Mouse (Mus musculus): ENCODE measurements around the gene Xpr1. TPM values are rescaled to one million over a fixed set of nuclear protein-coding genes. Genes with fewer than 3 reads are reported as not detected.

Xpr1 gene
- total RNA-seq (2014; fragmentation: Nextera tagmentation) (176 and 193 TPM in 2 replicates), total RNA-seq (2017) (37.0 and 43.4 TPM in 2 replicates), polyA plus RNA-seq (2012) (9.0 and 11.5 TPM in 2 replicates)

- Histone ChIP-seq H3K27me3 (ENCODE audit: insufficient read depth, low read length) (no peaks in the 10 kb centered on the region), H3K4me1 (ENCODE audit: insufficient read depth, low read depth, low read length) (peaks cover 32% of the 10 kb centered on the region), H3K36me3 (replicated peaks) (no peaks in the 10 kb centered on the region), H3K4me3 (ENCODE audit: low read depth, low read length) (peak within 1 kb of the TSS; percentile 97), H3K9me3 (replicated peaks) (no peaks in the 10 kb centered on the region)
- ATAC-seq (ENCODE audit: extremely low read depth, insufficient number of reproducible peaks, low FRiP score, poor library complexity, severe bottlenecking) (peak; percentile 87), DNase-seq (ENCODE audit: low spot score) (peak; percentile 76)
- TF ChIP-seq GATA1 (IDR thresholded peaks at IDR 0.05; ENCODE audit: borderline replicate concordance, low read length): no peak
- TF ChIP-seq GATA2 (IDR thresholded peaks at IDR 0.05; ENCODE audit: borderline replicate concordance, low read depth, low read length): no peak
- TF ChIP-seq TAL1 (conservative IDR thresholded peaks at IDR 0.05; ENCODE audit: low read depth, low read length): no peak
- no peak for TF ChIP-seq POLR2AphosphoS5 (IDR thresholded peaks at IDR 0.05; ENCODE audit: insufficient replicate concordance, low read depth, low read length)
- TF ChIP-seq CTCF (IDR thresholded peaks at IDR 0.05; ENCODE audit: low read depth, low read length): no peak
Observed at GRCm38 (mm10) chr1:155416701-155417677, at the start of gene Xpr1. Gene Xpr1, minus strand, starts transcription at chr1:155417415.

- Histone ChIP-seq H3K27me3 (ENCODE audit: insufficient read depth, low read length) (peaks cover 7% of the 10 kb centered on the region; the same call in 1 of the 2 replicates), H3K9me3 (replicated peaks) (no peaks in the 10 kb centered on the region), H3K4me1 (ENCODE audit: insufficient read depth, low read depth, low read length) (no peaks in the 10 kb centered on the region), H3K4me3 (ENCODE audit: low read depth, low read length) (no peak overlapping the region), H3K36me3 (replicated peaks) (no peaks in the 10 kb centered on the region)
- no peak for ATAC-seq (ENCODE audit: extremely low read depth, insufficient number of reproducible peaks, low FRiP score, poor library complexity, severe bottlenecking)
- TF ChIP-seq GATA2 (IDR thresholded peaks at IDR 0.05; ENCODE audit: borderline replicate concordance, low read depth, low read length): no peak
- no peak for TF ChIP-seq GATA1 (IDR thresholded peaks at IDR 0.05; ENCODE audit: borderline replicate concordance, low read length)
- TF ChIP-seq TAL1 (conservative IDR thresholded peaks at IDR 0.05; ENCODE audit: low read depth, low read length): no peak
- no peak for TF ChIP-seq POLR2AphosphoS5 (IDR thresholded peaks at IDR 0.05; ENCODE audit: insufficient replicate concordance, low read depth, low read length)
- no peak for TF ChIP-seq CTCF (IDR thresholded peaks at IDR 0.05; ENCODE audit: low read depth, low read length)
- no peak for DNase-seq (ENCODE audit: low spot score)
Observed at GRCm38 (mm10) chr1:155463442-155463841, 46.2 kb upstream of the Xpr1 start.

GRCm38 (mm10) chr1:155462582-155462981 lies 45.4 kb upstream of the Xpr1 start:
- TF ChIP-seq GATA1 (IDR thresholded peaks at IDR 0.05; ENCODE audit: borderline replicate concordance, low read length) (no peak), CTCF (IDR thresholded peaks at IDR 0.05; ENCODE audit: low read depth, low read length) (no peak), POLR2AphosphoS5 (IDR thresholded peaks at IDR 0.05; ENCODE audit: insufficient replicate concordance, low read depth, low read length) (no peak), GATA2 (IDR thresholded peaks at IDR 0.05; ENCODE audit: borderline replicate concordance, low read depth, low read length) (no peak)
- no peak for ATAC-seq (ENCODE audit: extremely low read depth, insufficient number of reproducible peaks, low FRiP score, poor library complexity, severe bottlenecking)
- H3K4me1 ChIP-seq (ENCODE audit: insufficient read depth, low read depth, low read length): no peaks in the 10 kb centered on the region

DNA sequence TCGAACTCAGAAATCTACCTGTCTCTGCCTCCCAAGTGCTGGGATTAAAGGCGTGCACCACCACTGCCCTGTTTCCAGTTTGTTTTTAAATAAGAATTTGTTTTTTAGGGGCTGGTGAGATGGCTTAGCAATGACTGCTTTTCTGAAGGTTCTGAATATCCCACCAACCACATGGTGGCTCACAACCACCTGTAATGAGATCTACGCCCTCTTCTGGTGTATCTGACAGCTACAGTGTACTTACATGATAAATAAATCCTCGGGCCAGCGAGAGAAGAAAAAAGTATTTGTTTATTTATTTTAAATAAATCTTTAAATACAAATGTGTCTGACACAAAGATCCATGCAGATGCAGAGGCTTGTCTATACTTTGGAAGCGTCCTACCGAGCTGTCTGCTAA lies 40.3 kb upstream of the Xpr1 start:
- Histone ChIP-seq H3K36me3 (replicated peaks) (no peaks in the 10 kb centered on the region), H3K9me3 (replicated peaks) (no peaks in the 10 kb centered on the region), H3K4me3 (ENCODE audit: low read depth, low read length) (no peak overlapping the region), H3K4me1 (ENCODE audit: insufficient read depth, low read depth, low read length) (peaks cover 9% of the 10 kb centered on the region), H3K27me3 (ENCODE audit: insufficient read depth, low read length) (peaks cover 1% of the 10 kb centered on the region; the same call in 1 of the 2 replicates)
- no peak for DNase-seq (ENCODE audit: low spot score)
- no peak for ATAC-seq (ENCODE audit: extremely low read depth, insufficient number of reproducible peaks, low FRiP score, poor library complexity, severe bottlenecking)
- no peak for TF ChIP-seq GATA2 (IDR thresholded peaks at IDR 0.05; ENCODE audit: borderline replicate concordance, low read depth, low read length)
- no peak for TF ChIP-seq GATA1 (IDR thresholded peaks at IDR 0.05; ENCODE audit: borderline replicate concordance, low read length)
- no peak for TF ChIP-seq CTCF (IDR thresholded peaks at IDR 0.05; ENCODE audit: low read depth, low read length)
- no peak for TF ChIP-seq POLR2AphosphoS5 (IDR thresholded peaks at IDR 0.05; ENCODE audit: insufficient replicate concordance, low read depth, low read length)
- no peak for TF ChIP-seq TAL1 (conservative IDR thresholded peaks at IDR 0.05; ENCODE audit: low read depth, low read length)

More at GRCm38 (mm10) chr1:155462582-155462981, 45.4 kb upstream of the Xpr1 start:
- Histone ChIP-seq H3K4me3 (ENCODE audit: low read depth, low read length) (no peak overlapping the region), H3K9me3 (replicated peaks) (no peaks in the 10 kb centered on the region), H3K27me3 (ENCODE audit: insufficient read depth, low read length) (peaks cover 7% of the 10 kb centered on the region; the same call in 1 of the 2 replicates), H3K36me3 (replicated peaks) (no peaks in the 10 kb centered on the region)
- DNase-seq (ENCODE audit: low spot score): no peak

DNA sequence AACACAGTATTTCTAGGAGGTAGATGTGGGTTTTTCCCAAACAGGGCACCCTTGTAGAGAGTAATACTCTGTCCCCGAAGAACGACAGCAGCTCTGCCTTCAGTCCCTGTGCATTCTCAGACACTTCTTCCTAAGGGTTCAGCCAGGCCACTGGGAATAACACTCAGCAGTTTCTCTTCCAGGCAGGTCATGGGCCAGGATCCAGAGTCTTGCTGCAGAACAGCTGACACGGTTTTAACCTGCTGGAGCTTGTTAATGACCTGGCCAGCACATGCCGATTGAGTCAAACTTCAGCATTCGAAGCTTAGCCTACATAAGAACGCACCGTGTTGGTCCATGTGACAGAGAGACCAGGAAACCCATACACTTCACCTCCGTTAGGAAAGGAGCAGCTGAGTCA lies 36.0 kb upstream of the Xpr1 start:
- Histone ChIP-seq H3K9me3 (replicated peaks) (no peaks in the 10 kb centered on the region), H3K27me3 (ENCODE audit: insufficient read depth, low read length) (peaks cover 4% of the 10 kb centered on the region; the same call in 1 of the 2 replicates), H3K4me1 (ENCODE audit: insufficient read depth, low read depth, low read length) (peaks cover 11% of the 10 kb centered on the region), H3K36me3 (replicated peaks) (no peaks in the 10 kb centered on the region), H3K4me3 (ENCODE audit: low read depth, low read length) (no peak overlapping the region)
- no peak for ATAC-seq (ENCODE audit: extremely low read depth, insufficient number of reproducible peaks, low FRiP score, poor library complexity, severe bottlenecking)
- TF ChIP-seq GATA1 (IDR thresholded peaks at IDR 0.05; ENCODE audit: borderline replicate concordance, low read length) (no peak), CTCF (IDR thresholded peaks at IDR 0.05; ENCODE audit: low read depth, low read length) (no peak), POLR2AphosphoS5 (IDR thresholded peaks at IDR 0.05; ENCODE audit: insufficient replicate concordance, low read depth, low read length) (no peak), GATA2 (IDR thresholded peaks at IDR 0.05; ENCODE audit: borderline replicate concordance, low read depth, low read length) (no peak), TAL1 (conservative IDR thresholded peaks at IDR 0.05; ENCODE audit: low read depth, low read length) (no peak)
- DNase-seq (ENCODE audit: low spot score): no peak

- H3K9me3 ChIP-seq (replicated peaks): no peaks in the 10 kb centered on the region
- no peak for DNase-seq (ENCODE audit: low spot score)
- no peak overlapping the region for H3K4me3 ChIP-seq (ENCODE audit: low read depth, low read length)
- TF ChIP-seq GATA1 (IDR thresholded peaks at IDR 0.05; ENCODE audit: borderline replicate concordance, low read length) (no peak), POLR2AphosphoS5 (IDR thresholded peaks at IDR 0.05; ENCODE audit: insufficient replicate concordance, low read depth, low read length) (no peak), GATA2 (IDR thresholded peaks at IDR 0.05; ENCODE audit: borderline replicate concordance, low read depth, low read length) (no peak), CTCF (IDR thresholded peaks at IDR 0.05; ENCODE audit: low read depth, low read length) (no peak), TAL1 (conservative IDR thresholded peaks at IDR 0.05; ENCODE audit: low read depth, low read length) (no peak)
- H3K27me3 ChIP-seq (ENCODE audit: insufficient read depth, low read length): peaks cover 4% of the 10 kb centered on the region; the same call in 1 of the 2 replicates
- no peaks in the 10 kb centered on the region for H3K36me3 ChIP-seq (replicated peaks)
- ATAC-seq (ENCODE audit: extremely low read depth, insufficient number of reproducible peaks, low FRiP score, poor library complexity, severe bottlenecking): no peak
- H3K4me1 ChIP-seq (ENCODE audit: insufficient read depth, low read depth, low read length): peaks cover 4% of the 10 kb centered on the region; the same call in 1 of the 2 replicates
Observed at GRCm38 (mm10) chr1:155448932-155449331, 31.7 kb upstream of the Xpr1 start.
